Mouse (Mus musculus): ENCODE measurements around the gene Fam172a.

- TF ChIP-seq POLR2A (IDR thresholded peaks at IDR 0.05; ENCODE audit: insufficient read depth, low read depth, low read length) (no peak), CTCF (IDR thresholded peaks at IDR 0.05) (no peak), EP300 (IDR thresholded peaks at IDR 0.05; ENCODE audit: insufficient read depth, low read depth, low read length) (no peak)
These were observed 472.4 kb downstream of the Fam172a start for GRCm38 (mm10) chr13:78174191-78174590.

Data from heart, adult 2 months (tissue).